Mouse (Mus musculus): ENCODE measurements around the gene Basp1. TPM values are rescaled to one million over a fixed set of nuclear protein-coding genes. Genes with fewer than 3 reads are reported as not detected.

Gene Basp1
- polyA plus RNA-seq, 2 experiments, result 64.9 to 123 TPM

DNA sequence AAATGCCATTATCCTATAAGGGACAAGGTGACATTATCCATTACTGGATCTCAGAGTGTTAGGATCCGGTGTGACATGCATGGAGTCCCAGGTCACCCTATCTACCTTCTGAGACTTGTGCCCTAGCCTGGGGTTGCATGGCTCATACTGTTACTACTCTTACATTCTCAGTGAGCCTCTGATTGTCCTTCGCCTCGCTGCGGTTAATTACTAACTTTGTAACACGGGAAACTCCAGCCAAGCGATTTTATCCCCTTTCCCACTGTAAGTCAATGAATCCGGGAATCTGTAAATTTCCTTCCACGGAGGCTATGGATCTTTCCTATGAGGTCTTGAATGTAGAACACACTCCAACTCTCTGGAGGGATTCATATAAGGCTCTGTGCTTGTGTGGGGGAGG, 26.8 kb upstream of the Basp1 start:
- ATAC-seq (ENCODE audit: low FRiP score, low read depth) (no peak), DNase-seq (ENCODE audit: low spot score) (no peak)
- Histone ChIP-seq H3K27me3 (ENCODE audit: control insufficient read depth, insufficient read depth, low read length) (no peaks in the 10 kb centered on the region), H3K9me3 (ENCODE audit: control insufficient read depth, low read length) (no peaks in the 10 kb centered on the region), H3K36me3 (ENCODE audit: control insufficient read depth, insufficient read depth, low read length) (no peaks in the 10 kb centered on the region), H3K4me2 (replicated peaks; ENCODE audit: low read depth, low read length, severe bottlenecking) (no peak overlapping the region), H3K4me1 (ENCODE audit: control insufficient read depth, insufficient read depth, low read length) (0 out of 2 replicates have a peak, but pooled peaks cover under 1% of the 10 kb centered on the region), H3K4me3 (replicated peaks; ENCODE audit: low read length) (no peak overlapping the region), H3K27ac (replicated peaks; ENCODE audit: low read depth, low read length) (no peak overlapping the region), H3K9ac (ENCODE audit: low read depth, low read length, severe bottlenecking) (no peak overlapping the region)
- WGBS, result 78% methylated on average over 8 of the region's 8 CpGs
- no peak for TF ChIP-seq POLR2A (IDR thresholded peaks at IDR 0.05; ENCODE audit: borderline replicate concordance, extremely low read depth, insufficient read depth, insufficient read length)

GRCm38 (mm10) chr15:25432341-25432740, 18.8 kb upstream of the Basp1 start:
- H3K27me3 ChIP-seq (ENCODE audit: control insufficient read depth, insufficient read depth, low read length), result no peaks in the 10 kb centered on the region
- H3K36me3 ChIP-seq (ENCODE audit: control insufficient read depth, insufficient read depth, low read length), result no peaks in the 10 kb centered on the region
- no peak overlapping the region for H3K4me3 ChIP-seq (replicated peaks; ENCODE audit: low read length)
- TF ChIP-seq POLR2A (IDR thresholded peaks at IDR 0.05; ENCODE audit: borderline replicate concordance, extremely low read depth, insufficient read depth, insufficient read length), result no peak
- no peaks in the 10 kb centered on the region for H3K4me1 ChIP-seq (ENCODE audit: control insufficient read depth, insufficient read depth, low read length)
- no peak overlapping the region for H3K4me2 ChIP-seq (replicated peaks; ENCODE audit: low read depth, low read length, severe bottlenecking)
- H3K27ac ChIP-seq (replicated peaks; ENCODE audit: low read depth, low read length), result no peak overlapping the region
- ATAC-seq (ENCODE audit: low FRiP score, low read depth), result no peak
- H3K9me3 ChIP-seq (ENCODE audit: control insufficient read depth, low read length), result no peaks in the 10 kb centered on the region
- no peak for DNase-seq (ENCODE audit: low spot score)
- 78% methylated on average over 1 of the region's 1 CpGs for WGBS
- no peak overlapping the region for H3K9ac ChIP-seq (ENCODE audit: low read depth, low read length, severe bottlenecking)

- TF ChIP-seq POLR2A (IDR thresholded peaks at IDR 0.05; ENCODE audit: borderline replicate concordance, extremely low read depth, insufficient read depth, insufficient read length), result no peak
- no peaks in the 10 kb centered on the region for H3K4me1 ChIP-seq (ENCODE audit: control insufficient read depth, insufficient read depth, low read length)
- 71% methylated on average over 3 of the region's 3 CpGs for WGBS
Observed at GRCm38 (mm10) chr15:25430167-25430566, 16.6 kb upstream of the Basp1 start.

DNA sequence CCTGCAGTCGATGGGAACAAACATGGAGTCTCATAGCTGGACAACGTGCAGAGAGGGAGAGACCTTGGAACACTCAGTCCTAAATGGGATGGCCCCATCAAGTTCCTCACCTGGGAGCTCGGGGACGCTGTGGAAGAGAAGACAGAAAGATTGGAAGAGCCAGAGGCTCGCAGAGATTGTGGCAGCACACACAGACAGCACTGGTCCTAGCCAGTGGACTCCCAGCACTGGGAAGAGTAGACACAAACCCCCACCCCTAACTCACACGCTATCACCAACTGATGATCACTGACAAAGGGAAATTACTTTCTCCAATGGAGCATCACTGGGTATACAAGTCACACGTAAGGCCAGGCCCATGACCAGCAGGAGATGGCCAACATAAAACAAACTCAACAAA, 15.4 kb upstream of the Basp1 start:
- no peaks in the 10 kb centered on the region for H3K36me3 ChIP-seq (ENCODE audit: control insufficient read depth, insufficient read depth, low read length)
- DNase-seq (ENCODE audit: low spot score) (no peak), ATAC-seq (ENCODE audit: low FRiP score, low read depth) (no peak)
- H3K4me3 ChIP-seq (replicated peaks; ENCODE audit: low read length), result no peak overlapping the region
- H3K9ac ChIP-seq (ENCODE audit: low read depth, low read length, severe bottlenecking), result no peak overlapping the region
- TF ChIP-seq POLR2A (IDR thresholded peaks at IDR 0.05; ENCODE audit: borderline replicate concordance, extremely low read depth, insufficient read depth, insufficient read length), result no peak
- no peaks in the 10 kb centered on the region for H3K4me1 ChIP-seq (ENCODE audit: control insufficient read depth, insufficient read depth, low read length)
- no peaks in the 10 kb centered on the region for H3K9me3 ChIP-seq (ENCODE audit: control insufficient read depth, low read length)
- WGBS, result 78% methylated on average over 7 of the region's 7 CpGs
- H3K27ac ChIP-seq (replicated peaks; ENCODE audit: low read depth, low read length), result no peak overlapping the region
- H3K27me3 ChIP-seq (ENCODE audit: control insufficient read depth, insufficient read depth, low read length), result no peaks in the 10 kb centered on the region
- H3K4me2 ChIP-seq (replicated peaks; ENCODE audit: low read depth, low read length, severe bottlenecking), result no peak overlapping the region

More at GRCm38 (mm10) chr15:25430167-25430566, 16.6 kb upstream of the Basp1 start:
- Histone ChIP-seq H3K27ac (replicated peaks; ENCODE audit: low read depth, low read length) (no peak overlapping the region), H3K9ac (ENCODE audit: low read depth, low read length, severe bottlenecking) (no peak overlapping the region), H3K9me3 (ENCODE audit: control insufficient read depth, low read length) (no peaks in the 10 kb centered on the region), H3K4me2 (replicated peaks; ENCODE audit: low read depth, low read length, severe bottlenecking) (no peak overlapping the region), H3K36me3 (ENCODE audit: control insufficient read depth, insufficient read depth, low read length) (no peaks in the 10 kb centered on the region), H3K4me3 (replicated peaks; ENCODE audit: low read length) (no peak overlapping the region), H3K27me3 (ENCODE audit: control insufficient read depth, insufficient read depth, low read length) (no peaks in the 10 kb centered on the region)
- ATAC-seq (ENCODE audit: low FRiP score, low read depth) (no peak), DNase-seq (ENCODE audit: low spot score) (no peak)

GRCm38 (mm10) chr15:25428551-25428950, 15.0 kb upstream of the Basp1 start:
- Histone ChIP-seq H3K4me3 (replicated peaks; ENCODE audit: low read length) (no peak overlapping the region), H3K27me3 (ENCODE audit: control insufficient read depth, insufficient read depth, low read length) (no peaks in the 10 kb centered on the region), H3K27ac (replicated peaks; ENCODE audit: low read depth, low read length) (no peak overlapping the region), H3K36me3 (ENCODE audit: control insufficient read depth, insufficient read depth, low read length) (no peaks in the 10 kb centered on the region), H3K9me3 (ENCODE audit: control insufficient read depth, low read length) (no peaks in the 10 kb centered on the region), H3K4me2 (replicated peaks; ENCODE audit: low read depth, low read length, severe bottlenecking) (no peak overlapping the region), H3K4me1 (ENCODE audit: control insufficient read depth, insufficient read depth, low read length) (no peaks in the 10 kb centered on the region), H3K9ac (ENCODE audit: low read depth, low read length, severe bottlenecking) (no peak overlapping the region)
- peak; percentile 73 for DNase-seq (ENCODE audit: low spot score)
- WGBS, result 38% methylated on average over 7 of the region's 7 CpGs
- ATAC-seq (ENCODE audit: low FRiP score, low read depth), result no peak
- no peak for TF ChIP-seq POLR2A (IDR thresholded peaks at IDR 0.05; ENCODE audit: borderline replicate concordance, extremely low read depth, insufficient read depth, insufficient read length)

DNA sequence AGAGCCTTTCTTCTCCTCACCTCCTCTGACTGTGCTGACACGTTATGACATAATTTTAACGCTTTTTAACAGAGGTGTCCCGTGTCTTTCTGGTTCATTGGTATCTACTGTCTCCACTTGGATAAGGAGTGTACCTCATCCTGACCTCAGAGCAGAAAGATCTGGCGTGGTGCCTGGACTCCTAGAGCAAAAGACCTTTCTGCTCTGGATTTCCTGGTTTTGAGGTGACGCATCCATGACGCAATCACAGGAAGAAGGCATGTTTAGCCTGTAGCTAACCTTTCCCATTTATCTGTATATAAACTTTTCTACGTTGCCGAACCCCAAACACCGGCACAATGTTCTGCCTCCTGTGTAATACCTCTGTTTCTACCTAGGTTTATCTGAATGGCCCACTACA, 6.7 kb upstream of the Basp1 start:
- Histone ChIP-seq H3K9me3 (ENCODE audit: control insufficient read depth, low read length) (no peaks in the 10 kb centered on the region), H3K9ac (ENCODE audit: low read depth, low read length, severe bottlenecking) (no peak overlapping the region), H3K4me2 (replicated peaks; ENCODE audit: low read depth, low read length, severe bottlenecking) (no peak overlapping the region), H3K4me1 (ENCODE audit: control insufficient read depth, insufficient read depth, low read length) (no peaks in the 10 kb centered on the region), H3K27ac (replicated peaks; ENCODE audit: low read depth, low read length) (no peak overlapping the region), H3K36me3 (ENCODE audit: control insufficient read depth, insufficient read depth, low read length) (no peaks in the 10 kb centered on the region), H3K27me3 (ENCODE audit: control insufficient read depth, insufficient read depth, low read length) (no peaks in the 10 kb centered on the region), H3K4me3 (replicated peaks; ENCODE audit: low read length) (no peak overlapping the region)
- TF ChIP-seq POLR2A (IDR thresholded peaks at IDR 0.05; ENCODE audit: borderline replicate concordance, extremely low read depth, insufficient read depth, insufficient read length), result no peak
- DNase-seq (ENCODE audit: low spot score) (no peak), ATAC-seq (ENCODE audit: low FRiP score, low read depth) (no peak)
- 89% methylated on average over 9 of the region's 9 CpGs for WGBS

All from limb, embryonic 14.5 days (tissue).